9 mouse cellular contexts compared by ENCODE assay signal in the genomic region with DNA sequence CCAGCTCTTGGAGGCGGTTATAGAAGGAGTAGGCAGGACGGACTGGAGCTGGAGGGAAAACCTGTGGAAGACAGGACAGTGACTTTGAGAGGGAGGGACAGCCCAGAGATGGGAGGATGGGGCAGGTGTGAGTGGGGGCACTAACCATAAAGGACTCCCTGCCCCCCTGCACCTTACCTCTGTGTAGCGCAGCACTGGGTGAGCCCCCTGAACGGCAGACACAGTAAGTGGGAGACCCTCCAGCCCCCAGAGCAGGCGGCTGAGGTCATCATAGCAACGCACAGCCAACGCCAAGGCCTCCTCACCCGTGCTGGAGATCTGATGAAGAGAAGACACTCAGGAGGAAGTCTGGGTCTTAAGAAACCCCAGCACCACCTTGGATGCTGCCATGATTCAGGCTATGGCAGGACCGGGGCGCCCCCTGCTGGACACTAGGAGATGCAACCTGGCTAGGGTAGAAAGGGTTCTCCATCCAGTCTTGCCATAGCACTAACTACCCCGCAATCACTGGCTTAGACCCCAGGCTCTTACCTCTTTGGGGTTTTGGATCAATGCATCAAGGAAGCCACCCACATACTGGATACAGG. TPM values are rescaled to one million over a fixed set of nuclear protein-coding genes. Genes with fewer than 3 reads are reported as not detected.
DNase-seq lines count a peak whose midpoint lies in the region; ATAC-seq and TF ChIP-seq lines count a peak whose summit lies in the region.
"Had no signal": no experiment of that assay in that cellular context is flagged by ENCODE, and none has a peak within 500 bp of the region (broad histone marks: within the 10 kb centered on the region; RNA-seq: fewer than 3 reads in every experiment).

No protein-coding gene starts in this region.

- H3K27ac ChIP-seq in liver, embryonic 14.5 days: no peak overlapping the region
- no peak overlapping the region for H3K27ac ChIP-seq in olfactory bulb, adult 2 months (ENCODE audit: insufficient read depth, low read depth, low read length)
- H3K27ac ChIP-seq: heart, embryonic 13.5 days had no signal

- H3K4me1 ChIP-seq in liver, embryonic 14.5 days (replicated peaks; ENCODE audit: control insufficient read depth in 2 of 2, insufficient read depth in 2 of 2, low read length in 1 of 2): peaks cover 4 to 6% of the 10 kb centered on the region in 2 experiments; a peak in 3 of 4 replicates
- H3K4me1 ChIP-seq in olfactory bulb, adult 2 months (ENCODE audit: control insufficient read depth, insufficient read depth, low read length): peaks cover 6% of the 10 kb centered on the region

- TF ChIP-seq POLR2A in olfactory bulb, adult 2 months (IDR thresholded peaks at IDR 0.05; ENCODE audit: insufficient read depth, low read depth, low read length): no peak

- peaks cover 17% of the 10 kb centered on the region for H3K36me3 ChIP-seq in liver, embryonic 14.5 days (replicated peaks; ENCODE audit: control insufficient read depth, insufficient read depth, low read depth)

- H3K9me3 ChIP-seq in liver, embryonic 14.5 days (ENCODE audit: control insufficient read depth, low read length): no peaks in the 10 kb centered on the region
- H3K9me3 ChIP-seq: heart, embryonic 13.5 days had no signal

- 65% methylated on average over 11 of the region's 11 CpGs for WGBS in liver, embryonic 14.5 days (ENCODE audit: insufficient replicate concordance)
- WGBS in olfactory bulb, adult 2 months: 70% methylated on average over 11 of the region's 11 CpGs

- ATAC-seq in liver, embryonic 14.5 days (ENCODE audit: insufficient read depth): peak; percentile 34; the same call in 1 of the 2 replicates

- TF ChIP-seq CTCF in liver, embryonic 14.5 days (IDR thresholded peaks at IDR 0.05; ENCODE audit: low read depth): peak; percentile 99
- TF ChIP-seq CTCF in olfactory bulb, adult 2 months (IDR thresholded peaks at IDR 0.05; ENCODE audit: insufficient read depth, low read depth, low read length): peak; percentile 66

- H3K4me3 ChIP-seq in liver, embryonic 14.5 days (ENCODE audit: insufficient read depth in 1 of 2, low read depth in 2 of 2, low read length in 2 of 2): no peak overlapping the region
- H3K4me3 ChIP-seq in olfactory bulb, adult 2 months (ENCODE audit: insufficient read depth, low read depth, low read length): no peak overlapping the region
- H3K4me3 ChIP-seq: heart, embryonic 13.5 days had no signal

- DNase-seq in 3134 (ENCODE audit: extremely low read depth, insufficient read length, low spot score) (peak; percentile 59), A20 (ENCODE audit: low read depth, low spot score) (peak; percentile 68)
- peak; percentile 63 for DNase-seq in brain, adult 2 months (ENCODE audit: low read depth, low spot score)
- DNase-seq in frontal cortex, postnatal 36 days (ENCODE audit: low spot score in 2 of 2): peak; percentile 37 to 50
- peak; percentile 54 to 70 for DNase-seq in kidney, adult 8-10 months
- DNase-seq in liver, embryonic 14.5 days (ENCODE audit: low read depth in 3 of 3, low spot score in 3 of 3): no peak
- DNase-seq in yolk sac, embryonic 10.5 days (ENCODE audit: low spot score): peak; percentile 42

- H3K4me2 ChIP-seq in liver, embryonic 14.5 days (ENCODE audit: low read depth): no peak overlapping the region
- H3K4me2 ChIP-seq: heart, embryonic 13.5 days had no signal

- no peak for TF ChIP-seq EP300 in liver, embryonic 14.5 days (IDR thresholded peaks at IDR 0.05; ENCODE audit: low read depth)

- H3K27me3 ChIP-seq in liver, embryonic 14.5 days (ENCODE audit: control insufficient read depth, insufficient read depth, low read length): no peaks in the 10 kb centered on the region
- H3K27me3 ChIP-seq: heart, embryonic 13.5 days had no signal

- no peak overlapping the region for H3K9ac ChIP-seq in liver, embryonic 14.5 days (replicated peaks)
- H3K9ac ChIP-seq: heart, embryonic 13.5 days had no signal

RNA-seq across cellular contexts. Expression of a gene that starts 5.5 kb away (rescaled TPM):
- 9.4 and 9.5 TPM in 2 replicates for polyA plus RNA-seq in liver, embryonic 14.5 days (2012; rRNA removed)
- 8.5 and 10.2 TPM in 2 replicates for polyA plus RNA-seq in liver, embryonic 14.5 days (2014; fragmentation: Nextera tagmentation; extraction: Ambion mirVana)
- not detected in 2 replicates for polyA plus RNA-seq in olfactory bulb, adult 2 months (2012; ENCODE audit: insufficient read depth, insufficient read length, low replicate concordance, missing spikeins)

RNA-seq across cellular contexts. Expression of a gene that starts 16.7 kb away (rescaled TPM):
- 14.7 and 44.4 TPM in 2 replicates for polyA plus RNA-seq in liver, embryonic 14.5 days (2012; rRNA removed)
- polyA plus RNA-seq in liver, embryonic 14.5 days (2014; fragmentation: Nextera tagmentation; extraction: Ambion mirVana): 31.9 and 38.4 TPM in 2 replicates
- not detected in 2 replicates for polyA plus RNA-seq in olfactory bulb, adult 2 months (2012; ENCODE audit: insufficient read depth, insufficient read length, low replicate concordance, missing spikeins)

RNA-seq across cellular contexts. Expression of a gene that starts 20.8 kb away (rescaled TPM):
- 15.6 and 18.3 TPM in 2 replicates for polyA plus RNA-seq in liver, embryonic 14.5 days (2012; rRNA removed)
- polyA plus RNA-seq in liver, embryonic 14.5 days (2014; fragmentation: Nextera tagmentation; extraction: Ambion mirVana): 5.8 and 8.7 TPM in 2 replicates
- polyA plus RNA-seq in olfactory bulb, adult 2 months (2012; ENCODE audit: insufficient read depth, insufficient read length, low replicate concordance, missing spikeins): not detected in 2 replicates

Comparison
In these comparisons a context has a peak if more than half of its experiments do, and no peak if none do; other contexts are left out.
1. DNase-seq: peak in 3134 (single experiment), A20 (single experiment), brain, adult 2 months (single experiment), frontal cortex, postnatal 36 days (2 of 2), kidney, adult 8-10 months (2 of 2) and yolk sac, embryonic 10.5 days (single experiment); none in liver, embryonic 14.5 days (0 of 3).